Mouse (Mus musculus) midbrain, embryonic 10.5 days (tissue): ENCODE results near the gene Cpsf7. TPM values are rescaled to one million over a fixed set of nuclear protein-coding genes. Genes with fewer than 3 reads are reported as not detected.

Experiments used
- DNase-seq: peaks from one replicate; pipeline ENCODE4 v3.0.0-alpha.2; 2017; ENCODE audit warnings: low spot score
- H3K27ac ChIP-seq: fragments of 300-500 bp; sonication (generic); replicated peaks from 2 replicates; pipeline ENCODE4 v1.5.1; 2016; ENCODE audit warnings: mild to moderate bottlenecking
- H3K27me3 ChIP-seq: fragments of 300-500 bp; sonication (generic); 2 replicates; pipeline ENCODE4 v1.6.1; 2016; ENCODE audit warnings: low read depth, mild to moderate bottlenecking; ENCODE audit not compliant: poor library complexity, severe bottlenecking
- H3K36me3 ChIP-seq: fragments of 300-500 bp; sonication (generic); 2 replicates; pipeline ENCODE4 v1.6.1; 2016; ENCODE audit warnings: mild to moderate bottlenecking, moderate library complexity
- H3K4me1 ChIP-seq: fragments of 300-500 bp; sonication (generic); 2 replicates; pipeline ENCODE4 v1.6.1; 2016
- H3K4me3 ChIP-seq: fragments of 300-500 bp; sonication (generic); 2 replicates; pipeline ENCODE4 v1.5.1; 2016; ENCODE audit warnings: mild to moderate bottlenecking, moderate library complexity
- H3K9me3 ChIP-seq: fragments of 300-500 bp; sonication (generic); replicated peaks from 2 replicates; pipeline ENCODE4 v1.6.1; 2016; ENCODE audit warnings: mild to moderate bottlenecking
- WGBS: fragments of 180-500 bp; shearing (Covaris S2); methylation state at CpG from one replicate; pipeline ENCODE4 v1.1.7; 2016; 5-methylcytosine and 5-hydroxymethylcytosine counted together
- polyA plus RNA-seq: library from polyadenylated mRNA; unstranded; fragments of >200 nt; fragmentation: Nextera tagmentation; extraction: Ambion mirVana; gene quantifications from 2 replicates; pipeline ENCODE4 v1.2.1, GENCODE M21; 2016

Gene Cpsf7
- polyA plus RNA-seq, 1 experiment from 2014 or later, result 57.9 TPM

GRCm38 (mm10) chr19:10564278-10564677 is 39.2 kb downstream of the Cpsf7 start:
- DNase-seq, result no peak
- Histone ChIP-seq H3K9me3 (no peaks in the 10 kb centered on the region), H3K36me3 (peaks cover 15% of the 10 kb centered on the region), H3K4me3 (no peak overlapping the region), H3K27me3 (no peaks in the 10 kb centered on the region), H3K4me1 (peaks cover 9% of the 10 kb centered on the region; the same call in 1 of the 2 replicates), H3K27ac (no peak overlapping the region)
- 83% methylated on average over 6 of the region's 6 CpGs for WGBS

GRCm38 (mm10) chr19:10565217-10565616 is 40.2 kb downstream of the Cpsf7 start:
- peaks cover 9% of the 10 kb centered on the region; the same call in 1 of the 2 replicates for H3K4me1 ChIP-seq
- H3K27ac ChIP-seq, result no peak overlapping the region
- no peak for DNase-seq
- no peak overlapping the region for H3K4me3 ChIP-seq
- H3K27me3 ChIP-seq, result no peaks in the 10 kb centered on the region
- no peaks in the 10 kb centered on the region for H3K9me3 ChIP-seq
- 88% methylated on average over 4 of the region's 4 CpGs for WGBS
- peaks cover 24% of the 10 kb centered on the region for H3K36me3 ChIP-seq

DNA sequence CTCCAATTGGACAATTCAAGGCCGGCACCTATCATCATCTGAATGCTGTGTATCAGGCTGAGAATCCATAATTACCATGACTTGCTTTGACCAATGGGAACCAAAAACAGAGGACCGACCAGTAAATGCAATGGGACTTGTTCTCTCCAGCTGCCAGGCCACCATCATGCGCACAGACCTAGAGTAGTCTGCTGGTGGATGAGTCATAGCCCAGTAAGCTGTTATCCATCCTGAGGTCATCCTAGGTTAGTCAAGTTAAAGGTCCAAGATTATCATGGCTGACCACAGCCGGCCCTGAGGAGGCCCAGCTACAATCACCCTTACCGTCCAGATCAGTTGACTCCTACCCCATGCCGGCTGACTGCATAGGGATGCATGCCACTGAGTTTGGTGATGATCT is 44.6 kb downstream of the Cpsf7 start:
- Histone ChIP-seq H3K9me3 (no peaks in the 10 kb centered on the region), H3K27ac (no peak overlapping the region), H3K4me3 (no peak overlapping the region), H3K36me3 (peaks cover 67% of the 10 kb centered on the region), H3K27me3 (no peaks in the 10 kb centered on the region), H3K4me1 (no peaks in the 10 kb centered on the region)
- 94% methylated on average over 6 of the region's 6 CpGs for WGBS
- no peak for DNase-seq

GRCm38 (mm10) chr19:10576690-10577561 is 51.9 kb downstream of the Cpsf7 start, which contains the start of the genes Cyb561a3 and Tmem138:
Cyb561a3 (plus strand) TSS chr19:10577172.
Tmem138 (minus strand) TSS chr19:10577362.
- Histone ChIP-seq H3K27ac (peak within 1 kb of the TSS; percentile 94), H3K4me1 (peaks cover 23% of the 10 kb centered on the region), H3K4me3 (peak within 1 kb of the TSS; percentile 79), H3K36me3 (peaks cover 33% of the 10 kb centered on the region), H3K27me3 (no peaks in the 10 kb centered on the region), H3K9me3 (no peaks in the 10 kb centered on the region)
- peak; percentile 94 for DNase-seq
- WGBS, result under 1% methylated on average over 44 of the region's 44 CpGs

- no peak for DNase-seq
- peaks cover 23% of the 10 kb centered on the region for H3K4me1 ChIP-seq
- 84% methylated on average over 3 of the region's 3 CpGs for WGBS
- H3K27me3 ChIP-seq, result no peaks in the 10 kb centered on the region
- no peak overlapping the region for H3K4me3 ChIP-seq
- no peak overlapping the region for H3K27ac ChIP-seq
- peaks cover 10% of the 10 kb centered on the region for H3K36me3 ChIP-seq
- H3K9me3 ChIP-seq, result no peaks in the 10 kb centered on the region
Measured at GRCm38 (mm10) chr19:10580102-10580501, 55.0 kb downstream of the Cpsf7 start.

- no peaks in the 10 kb centered on the region for H3K27me3 ChIP-seq
- H3K27ac ChIP-seq, result no peak overlapping the region
- WGBS, result 87% methylated on average over 3 of the region's 3 CpGs
- no peak for DNase-seq
- no peaks in the 10 kb centered on the region for H3K9me3 ChIP-seq
- H3K4me1 ChIP-seq, result peaks cover 21% of the 10 kb centered on the region
- no peak overlapping the region for H3K4me3 ChIP-seq
- H3K36me3 ChIP-seq, result peaks cover 9% of the 10 kb centered on the region
Measured at GRCm38 (mm10) chr19:10580761-10581160, 55.7 kb downstream of the Cpsf7 start.

DNA sequence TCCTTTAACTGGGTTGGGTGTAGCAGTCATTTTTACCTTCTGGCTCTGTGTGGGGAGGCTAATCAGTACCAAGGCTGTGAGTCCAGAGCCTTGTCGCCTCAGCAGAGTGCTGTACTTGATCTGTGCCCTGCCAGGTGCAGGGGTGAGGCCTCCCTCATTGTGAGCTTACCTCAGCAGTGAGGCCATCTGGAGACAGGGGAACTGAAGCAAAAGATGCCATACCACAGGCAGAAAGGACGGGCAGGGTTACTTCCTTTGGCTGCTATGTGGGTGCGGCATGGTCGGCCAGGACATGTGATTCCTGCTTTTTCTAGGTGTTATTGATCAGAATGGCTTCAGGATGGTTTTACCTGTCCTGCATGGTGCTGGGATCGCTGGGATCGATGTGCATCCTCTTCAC is 56.9 kb downstream of the Cpsf7 start:
- Histone ChIP-seq H3K9me3 (no peaks in the 10 kb centered on the region), H3K4me3 (no peak overlapping the region), H3K36me3 (peaks cover 9% of the 10 kb centered on the region), H3K4me1 (peaks cover 13% of the 10 kb centered on the region), H3K27me3 (no peaks in the 10 kb centered on the region), H3K27ac (no peak overlapping the region)
- DNase-seq, result no peak
- WGBS, result 84% methylated on average over 6 of the region's 6 CpGs

- Histone ChIP-seq H3K4me1 (no peaks in the 10 kb centered on the region), H3K4me3 (no peak overlapping the region), H3K36me3 (peaks cover 18% of the 10 kb centered on the region), H3K27ac (no peak overlapping the region), H3K27me3 (no peaks in the 10 kb centered on the region), H3K9me3 (no peaks in the 10 kb centered on the region)
- no peak for DNase-seq
- WGBS, result 83% methylated on average over 7 of the region's 7 CpGs
Measured at GRCm38 (mm10) chr19:10583550-10584146, 58.6 kb downstream of the Cpsf7 start.

- no peaks in the 10 kb centered on the region for H3K9me3 ChIP-seq
- H3K27me3 ChIP-seq, result no peaks in the 10 kb centered on the region
- peaks cover 23% of the 10 kb centered on the region for H3K36me3 ChIP-seq
- DNase-seq, result no peak
- H3K4me3 ChIP-seq, result no peak overlapping the region
- WGBS, result 89% methylated on average over 8 of the region's 8 CpGs
- peaks cover 8% of the 10 kb centered on the region; the same call in 1 of the 2 replicates for H3K4me1 ChIP-seq
- no peak overlapping the region for H3K27ac ChIP-seq
Measured at GRCm38 (mm10) chr19:10585112-10585511, 60.0 kb downstream of the Cpsf7 start.

DNA sequence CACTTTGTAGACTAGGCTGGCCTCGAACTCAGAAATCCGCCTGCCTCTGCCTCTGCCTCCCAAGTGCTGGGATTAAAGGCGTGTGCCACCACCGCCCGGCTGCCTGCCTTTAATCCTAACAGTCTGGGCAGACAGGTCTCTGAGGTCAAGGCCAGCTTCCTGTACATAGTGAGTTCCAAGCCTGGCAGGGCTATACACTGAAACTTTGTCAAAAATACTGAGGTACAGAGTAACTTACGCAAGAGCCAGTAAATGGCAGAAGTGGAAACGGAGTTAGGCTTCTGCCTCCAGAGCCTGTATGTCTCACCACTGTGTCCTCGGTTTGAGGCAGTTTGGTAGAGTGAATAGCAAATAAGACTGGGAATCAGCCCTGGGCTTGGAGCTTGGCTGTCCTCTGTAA is 62.2 kb downstream of the Cpsf7 start:
- peaks cover 29% of the 10 kb centered on the region for H3K36me3 ChIP-seq
- no peaks in the 10 kb centered on the region for H3K9me3 ChIP-seq
- H3K27me3 ChIP-seq, result no peaks in the 10 kb centered on the region
- WGBS, result 84% methylated on average over 8 of the region's 8 CpGs
- no peak for DNase-seq
- H3K27ac ChIP-seq, result no peak overlapping the region
- no peak overlapping the region for H3K4me3 ChIP-seq
- peaks cover 8% of the 10 kb centered on the region; the same call in 1 of the 2 replicates for H3K4me1 ChIP-seq

- Histone ChIP-seq H3K9me3 (no peaks in the 10 kb centered on the region), H3K4me3 (no peak overlapping the region), H3K4me1 (peaks cover 8% of the 10 kb centered on the region; the same call in 1 of the 2 replicates), H3K27me3 (no peaks in the 10 kb centered on the region), H3K27ac (no peak overlapping the region; the same call in 1 of the 2 replicates), H3K36me3 (peaks cover 47% of the 10 kb centered on the region)
- 75% methylated on average over 5 of the region's 5 CpGs for WGBS
- DNase-seq, result no peak
Measured at GRCm38 (mm10) chr19:10589127-10589857, 64.2 kb downstream of the Cpsf7 start.

DNA sequence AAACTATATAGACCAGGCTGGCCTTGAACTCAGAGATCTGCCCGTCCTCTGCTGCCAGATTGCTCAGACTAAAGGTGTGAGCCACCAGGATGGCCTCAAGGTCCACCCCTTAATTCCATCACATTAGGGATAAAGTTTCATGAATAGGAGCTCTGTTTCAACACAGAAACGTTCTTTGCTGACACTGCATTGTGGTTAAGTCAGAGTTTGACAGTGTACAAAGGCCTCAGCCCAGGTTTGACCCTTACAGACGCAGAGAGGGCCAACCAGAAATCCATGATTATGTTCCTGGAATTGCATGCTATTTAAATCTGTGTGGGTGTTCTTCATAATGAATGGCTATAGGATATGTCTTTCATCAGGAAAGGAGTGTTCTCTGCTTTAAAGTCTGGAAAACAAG is 65.2 kb downstream of the Cpsf7 start:
- DNase-seq, result no peak
- Histone ChIP-seq H3K4me3 (no peak overlapping the region), H3K36me3 (peaks cover 54% of the 10 kb centered on the region), H3K4me1 (peaks cover 8% of the 10 kb centered on the region; the same call in 1 of the 2 replicates), H3K27me3 (no peaks in the 10 kb centered on the region), H3K9me3 (no peaks in the 10 kb centered on the region), H3K27ac (no peak overlapping the region)
- WGBS, result 79% methylated on average over 3 of the region's 3 CpGs
